Mouse (Mus musculus): Measurements from ENCODE around the gene Pga5.

Pga5 gene

DNA sequence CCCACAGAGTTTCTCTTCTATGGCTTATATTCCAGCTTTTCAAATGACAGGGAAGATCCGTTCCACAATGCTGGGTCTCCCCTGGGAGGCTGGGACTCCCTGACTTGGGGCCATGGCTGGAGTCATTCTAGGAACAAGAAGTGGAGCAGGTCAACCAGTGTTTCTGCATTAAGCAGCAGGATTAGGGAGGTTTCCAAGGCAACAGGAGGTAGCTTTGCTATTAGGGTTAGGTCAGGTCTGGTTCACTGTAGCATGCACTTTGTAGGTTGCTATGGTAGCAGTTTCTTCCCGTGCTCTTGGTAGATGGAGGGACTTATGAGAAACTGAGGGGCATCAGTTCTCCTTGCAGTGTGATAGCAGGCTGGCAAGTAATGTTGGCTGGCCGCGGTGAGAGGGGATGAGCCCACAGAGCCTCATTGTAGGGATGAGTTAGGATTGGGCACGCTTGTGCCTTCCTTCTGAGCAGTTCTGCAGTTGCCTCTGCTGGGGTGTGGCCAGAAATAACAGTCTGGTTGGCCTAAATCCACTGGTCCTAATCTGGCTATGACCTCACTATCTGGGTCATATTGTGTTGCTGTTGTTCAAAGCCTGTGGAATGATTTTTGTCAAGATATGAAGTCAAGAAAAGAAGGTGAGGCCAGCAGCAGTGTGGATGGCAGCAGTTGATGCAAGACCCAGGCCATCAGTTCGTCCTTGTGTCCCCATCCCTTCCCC lies 23.3 kb upstream of the Pga5 start:
- DNase-seq: no peak

DNA sequence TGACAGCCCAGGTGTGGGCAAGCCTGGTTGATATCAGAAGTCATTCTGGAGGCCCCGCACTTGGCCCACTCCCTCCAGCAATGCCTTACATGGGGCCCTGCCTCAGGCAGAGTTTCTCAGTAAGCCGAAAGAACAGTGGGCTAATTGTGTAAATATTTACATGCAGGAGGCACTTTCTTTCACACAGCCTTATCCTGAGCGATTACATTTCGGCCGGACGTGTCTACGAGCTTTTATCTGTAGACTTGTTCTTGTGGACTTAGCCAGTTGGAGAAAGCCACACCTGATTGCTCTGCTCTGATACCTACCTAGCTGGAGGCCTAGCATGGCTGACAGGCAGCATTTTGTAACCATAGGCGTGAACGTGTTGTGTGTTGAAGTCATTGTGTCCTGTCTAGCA lies 22.0 kb upstream of the Pga5 start:
- no peak for DNase-seq

DNA sequence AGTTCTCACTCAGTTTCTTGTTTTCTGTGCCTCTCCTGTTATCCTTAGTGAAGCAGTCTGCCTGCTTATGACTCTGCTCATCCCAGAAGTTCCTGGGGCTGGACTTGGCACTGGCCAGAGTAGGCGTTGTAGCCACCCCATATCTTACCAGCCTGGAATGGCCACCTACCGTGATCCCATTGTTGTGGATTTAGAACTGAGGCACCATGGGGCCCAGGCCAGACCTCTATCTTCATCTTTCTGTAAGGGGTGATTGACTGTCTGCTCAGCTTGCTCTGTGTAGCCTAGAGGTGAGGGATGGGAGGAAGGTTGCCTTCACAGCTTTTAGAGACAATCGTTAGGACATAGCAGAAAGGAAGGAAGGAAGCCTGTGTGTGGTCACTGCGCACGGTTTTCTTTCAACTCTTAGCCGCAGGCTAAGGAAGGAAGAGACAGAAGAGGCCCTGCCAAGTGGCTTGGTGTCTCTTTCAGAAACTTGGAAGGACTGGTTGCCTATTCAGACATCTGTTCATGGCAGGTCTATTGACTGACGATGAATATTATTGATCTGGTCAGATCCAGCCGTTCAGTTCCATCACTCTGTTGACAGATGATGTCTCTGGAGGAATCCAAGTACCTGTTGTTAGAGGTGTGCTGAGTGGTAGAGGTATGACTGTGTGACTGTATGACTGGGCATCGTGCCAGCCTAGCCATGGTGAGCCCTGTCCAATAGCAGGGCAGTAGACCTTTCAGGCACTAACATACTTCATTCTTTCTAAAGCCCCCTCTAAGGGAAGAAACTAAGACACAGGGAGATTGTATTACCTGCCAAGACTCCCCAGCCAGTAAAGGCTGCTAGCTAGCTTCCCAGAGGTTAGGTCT lies 20.5 kb upstream of the Pga5 start:
- no peak for DNase-seq

DNA sequence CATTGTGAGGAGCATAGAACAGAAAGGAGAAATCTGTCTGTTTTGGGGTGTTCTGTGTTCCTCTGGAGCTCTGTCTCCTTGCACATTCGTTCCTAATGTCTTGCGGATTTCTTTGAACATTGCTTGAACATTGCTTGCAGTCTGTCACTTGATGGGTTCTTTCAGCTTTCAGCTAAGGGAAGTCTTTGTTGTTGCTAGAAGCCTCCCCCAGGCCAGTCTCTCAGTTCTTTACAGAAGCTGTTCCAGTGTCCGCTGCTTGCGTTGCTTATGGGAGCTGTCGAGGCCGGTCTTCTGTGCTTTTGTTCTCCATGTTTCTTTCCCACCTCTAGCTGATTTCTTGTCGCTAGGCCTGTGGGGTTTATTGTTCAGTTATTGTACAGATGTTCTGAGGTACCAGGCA lies 17.9 kb upstream of the Pga5 start:
- no peak for DNase-seq

DNA sequence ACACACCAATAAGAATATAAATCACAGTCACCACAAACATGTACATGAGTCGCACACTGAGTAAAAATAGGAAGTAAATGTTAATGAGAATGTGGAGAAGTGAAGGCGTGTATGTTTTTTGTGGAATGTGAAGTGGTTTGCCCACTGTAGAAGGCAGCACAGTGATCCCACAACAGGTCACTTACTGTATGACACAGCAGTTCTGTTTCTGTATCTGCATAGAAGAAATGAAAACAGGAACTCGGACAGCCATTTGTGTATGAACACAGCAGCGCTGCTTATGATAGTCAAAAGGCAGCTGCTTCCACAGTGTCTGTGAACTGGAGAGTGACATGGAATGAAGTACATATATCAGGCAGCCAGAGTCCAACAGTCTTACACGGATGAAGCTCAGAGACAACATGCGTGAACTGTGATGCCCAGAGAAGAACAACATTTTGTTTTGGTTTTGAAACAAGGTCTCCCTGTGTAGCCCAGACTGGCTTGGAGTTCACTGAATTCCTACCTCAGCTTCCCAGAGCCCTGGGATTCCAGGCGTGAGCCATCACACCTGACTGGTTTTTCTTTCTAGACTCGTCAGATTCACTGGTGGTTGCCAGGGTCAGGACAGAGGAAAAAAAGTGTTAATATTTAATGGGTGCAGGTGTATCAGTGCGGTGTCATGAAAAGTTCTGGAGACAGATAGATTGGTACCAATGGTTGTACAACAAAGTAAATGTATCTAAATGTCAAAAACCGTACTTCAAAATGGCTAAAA lies 16.2 kb upstream of the Pga5 start:
- DNase-seq: peak; percentile 19 to 20

DNA sequence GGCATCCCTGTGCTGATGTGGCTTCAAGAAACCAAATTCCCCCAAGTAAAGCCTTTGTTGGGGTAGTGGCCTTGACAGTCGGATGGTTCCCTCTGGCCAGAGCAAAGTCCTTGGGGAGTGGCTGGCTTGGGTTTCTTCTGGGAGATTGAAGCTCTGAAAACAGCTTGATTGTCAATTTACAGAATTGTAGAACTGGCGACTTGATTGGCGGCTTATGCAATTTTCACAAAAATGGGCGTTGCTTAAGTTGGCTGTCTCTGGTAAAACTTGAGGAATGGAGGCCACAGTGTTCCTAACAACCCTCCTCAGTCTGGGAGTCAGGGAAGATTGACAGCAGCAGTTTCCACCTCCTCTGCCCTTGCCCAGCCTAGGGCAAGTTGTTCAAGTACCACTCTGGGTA lies 14.5 kb upstream of the Pga5 start:
- DNase-seq: no peak

DNA sequence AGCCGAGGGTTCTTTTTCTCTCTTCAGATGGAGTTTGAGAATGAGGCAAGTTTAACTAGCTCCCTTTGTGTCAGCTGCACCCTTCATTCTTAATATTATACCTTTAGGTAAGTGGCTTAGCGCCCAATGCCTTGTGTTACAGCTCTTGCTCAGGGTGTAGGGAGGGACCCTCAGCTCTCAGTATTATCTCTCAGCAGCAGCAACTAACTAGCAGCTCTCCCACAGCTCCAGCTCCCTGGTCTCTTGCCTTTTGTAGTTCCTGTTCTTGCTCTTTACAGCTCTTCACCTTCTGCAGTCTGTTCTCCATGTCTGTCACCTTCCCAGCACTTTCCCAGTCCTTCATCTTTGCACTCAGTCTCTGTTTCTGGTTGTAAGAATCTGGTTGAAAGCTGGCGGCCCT lies 13.8 kb upstream of the Pga5 start:
- no peak for DNase-seq

DNA sequence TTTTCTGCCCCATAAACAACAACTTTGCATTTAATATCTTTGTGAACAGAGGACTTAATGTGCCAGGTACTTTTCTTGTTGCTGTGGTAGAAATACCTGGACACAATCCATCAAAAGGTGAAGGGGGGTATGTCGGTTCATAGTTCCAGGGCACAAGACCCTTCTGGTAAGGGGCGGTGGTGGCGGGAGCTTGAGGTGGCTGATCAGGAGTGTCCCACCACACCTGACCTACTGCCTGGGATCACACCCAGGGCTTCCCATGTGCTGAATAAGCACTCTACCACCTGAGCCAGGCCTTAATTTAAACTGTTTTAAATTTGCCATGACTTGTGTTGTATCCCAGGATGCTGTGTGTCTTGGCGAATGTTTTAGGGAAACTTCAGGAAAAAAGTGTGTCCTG lies 13.2 kb upstream of the Pga5 start:
- no peak for DNase-seq

DNA sequence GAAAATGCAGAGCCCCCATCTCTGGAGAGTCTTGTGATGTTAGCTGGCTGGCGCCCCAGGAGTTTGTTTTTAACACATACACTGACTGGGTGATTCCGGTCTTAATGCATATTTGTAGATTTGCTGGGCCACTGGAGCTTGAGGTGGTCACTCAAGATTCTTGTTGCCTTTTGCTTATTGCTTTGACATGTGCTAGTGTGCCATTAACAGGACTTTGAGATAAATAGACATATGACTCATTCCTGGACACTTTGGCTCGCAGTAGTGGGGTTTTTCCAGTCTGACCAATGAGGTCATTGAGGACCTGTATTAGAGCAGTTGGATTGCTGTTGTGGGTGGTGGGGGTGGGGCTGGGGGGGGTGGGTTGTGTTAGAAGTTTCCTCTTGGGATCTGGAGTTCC lies 12.5 kb upstream of the Pga5 start:
- no peak for DNase-seq

DNA sequence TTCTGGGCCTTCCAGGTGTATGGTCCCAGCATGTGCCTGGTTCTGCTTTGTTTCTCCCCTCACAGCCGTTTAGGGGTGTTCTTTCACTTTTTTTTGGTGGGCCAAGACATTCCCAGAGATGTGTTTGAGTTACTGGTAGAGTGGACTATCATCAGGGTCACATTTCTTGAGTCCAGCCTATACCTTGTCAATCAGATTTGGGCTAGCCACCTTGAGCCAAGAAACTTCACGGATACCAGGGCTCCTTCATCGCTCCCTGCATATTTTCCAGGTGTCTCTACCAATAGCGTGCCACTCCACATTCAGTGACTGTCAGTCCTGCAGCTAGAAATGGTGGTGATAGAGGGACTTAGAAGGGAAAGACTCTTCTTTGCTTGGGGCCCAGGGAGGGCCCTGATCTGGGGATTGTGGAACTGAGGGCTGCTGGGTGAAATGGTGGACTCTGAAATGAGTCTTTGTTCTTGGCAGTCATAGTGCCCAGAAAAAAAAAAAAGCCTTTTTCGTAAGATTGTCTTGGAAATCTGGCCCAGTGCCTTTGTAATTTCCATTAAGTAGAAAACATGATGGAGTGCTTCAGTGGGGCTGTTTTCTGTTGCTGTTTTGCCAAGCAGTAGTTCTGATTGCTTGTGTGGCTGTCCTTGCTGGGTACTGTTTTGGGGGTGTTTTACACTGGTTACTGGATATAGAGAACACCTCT lies 11.7 kb upstream of the Pga5 start:
- DNase-seq: no peak

DNA sequence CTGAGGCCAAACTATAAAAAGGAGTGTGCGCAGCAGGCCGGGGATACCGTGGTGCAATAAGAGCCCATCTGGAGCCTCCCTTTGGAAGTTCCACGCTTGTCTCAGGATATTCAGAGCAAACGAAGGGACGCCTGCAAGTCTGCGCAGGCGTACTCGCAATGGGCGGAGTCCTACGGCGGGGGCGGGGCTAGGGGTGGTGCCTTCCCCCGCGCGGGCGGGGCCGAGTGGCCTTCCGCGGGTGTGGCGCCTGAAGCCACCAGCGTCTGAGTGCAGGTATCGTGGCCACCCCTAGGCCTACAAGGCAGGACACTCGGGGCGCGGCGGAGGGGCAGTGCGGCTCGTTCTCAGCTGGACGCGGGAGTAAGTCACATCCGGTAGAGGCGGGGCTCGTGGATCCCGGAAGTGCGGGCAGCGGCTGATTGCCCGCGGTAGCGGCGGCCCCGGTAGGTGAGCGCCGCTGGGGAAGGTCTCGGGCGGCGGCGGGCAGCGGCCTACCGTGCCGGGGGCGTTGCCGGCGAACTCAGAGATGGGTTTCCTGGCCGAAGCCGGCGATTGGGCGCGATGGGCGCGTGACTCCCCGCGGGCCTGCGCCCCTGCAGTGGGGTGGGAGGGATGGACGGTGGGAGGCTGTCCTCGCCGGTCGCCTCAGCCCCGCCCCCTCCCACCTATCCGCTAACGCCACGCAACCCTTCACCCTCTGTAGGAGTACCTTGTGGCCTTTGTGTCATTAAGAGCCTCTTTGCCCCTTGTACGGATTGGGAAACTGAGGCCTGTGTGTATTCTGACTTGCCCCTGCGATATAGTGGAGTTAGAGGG lies 10.9 kb upstream of the Pga5 start, which contains the start of gene Vps37c:
TSS of gene Vps37c (plus strand) at position 199 of the 816 bp plus-strand sequence.
- peak; percentile 97 to 98 for DNase-seq

DNA sequence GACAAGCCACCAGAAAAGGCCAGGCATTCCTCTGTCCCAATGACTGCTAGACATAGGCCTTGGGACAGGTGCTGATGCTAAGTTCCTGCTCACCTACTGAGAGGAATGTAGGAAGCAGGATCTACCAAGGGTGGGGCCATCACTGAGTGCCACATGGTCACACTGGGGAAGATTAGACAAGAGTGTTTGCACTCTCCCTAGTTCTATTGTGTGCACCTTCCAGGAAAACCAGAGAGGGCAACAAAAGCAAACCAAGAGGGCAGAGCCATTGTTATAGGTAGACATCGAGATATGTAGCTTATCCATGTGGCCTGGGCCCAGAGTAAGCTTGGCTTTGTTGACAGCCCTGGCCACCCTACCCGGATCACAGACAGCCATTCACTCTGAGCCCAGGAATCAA lies 7.9 kb upstream of the Pga5 start:
- DNase-seq: no peak

DNA sequence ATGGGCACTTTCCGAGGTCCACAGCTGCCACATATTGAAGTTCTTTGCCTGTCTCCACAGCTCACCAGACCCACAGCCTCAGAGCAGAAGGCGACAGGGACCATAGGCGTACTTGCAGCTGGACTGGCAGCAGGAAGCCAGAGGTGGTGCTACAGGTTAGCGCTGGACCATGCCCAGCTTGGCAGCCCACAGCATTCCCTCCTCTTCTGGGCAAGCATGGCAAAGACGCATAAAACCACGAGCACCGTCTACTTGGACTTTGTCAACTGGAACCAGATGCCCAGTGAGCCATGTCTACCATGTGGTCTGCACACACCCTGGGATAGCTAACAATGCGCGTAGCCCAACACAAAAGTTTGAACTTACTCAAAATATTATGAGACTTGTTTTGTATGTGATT lies 7.2 kb upstream of the Pga5 start:
- DNase-seq: no peak

DNA sequence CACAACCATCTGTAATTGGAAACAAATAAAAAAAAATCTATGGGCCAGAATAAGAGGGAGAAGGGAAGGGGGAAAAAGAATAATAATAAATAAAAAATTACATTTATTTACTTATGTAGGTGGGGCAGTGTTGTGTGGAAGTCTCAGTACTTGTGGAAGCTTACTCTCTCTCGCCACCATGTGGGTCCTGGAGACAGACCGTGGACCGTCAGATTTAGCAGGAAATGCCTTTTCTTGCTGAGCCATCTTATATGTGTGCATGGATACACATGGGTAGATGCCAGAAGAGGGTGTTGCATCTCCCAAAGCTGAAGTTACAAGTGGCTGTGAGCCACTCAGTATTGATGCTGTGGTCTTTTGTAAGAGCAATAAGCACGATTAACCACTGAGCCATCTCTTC lies 3.7 kb upstream of the Pga5 start:
- DNase-seq: no peak

DNA sequence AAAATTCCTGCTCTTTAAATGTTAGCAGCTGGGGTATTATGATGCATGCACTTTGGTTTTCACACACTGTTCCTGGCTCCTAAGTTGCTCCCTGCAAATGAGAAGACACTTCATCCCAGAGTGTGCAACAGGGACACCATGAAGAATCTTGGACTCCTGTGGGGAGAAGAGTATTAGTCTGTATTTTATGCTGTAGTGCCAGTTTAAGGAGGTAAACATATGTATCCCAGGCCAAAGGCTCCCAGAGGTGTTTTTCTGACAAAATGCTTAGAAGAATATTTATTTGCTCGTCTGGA lies 849 bp upstream of the Pga5 start:
- DNase-seq: no peak

DNA sequence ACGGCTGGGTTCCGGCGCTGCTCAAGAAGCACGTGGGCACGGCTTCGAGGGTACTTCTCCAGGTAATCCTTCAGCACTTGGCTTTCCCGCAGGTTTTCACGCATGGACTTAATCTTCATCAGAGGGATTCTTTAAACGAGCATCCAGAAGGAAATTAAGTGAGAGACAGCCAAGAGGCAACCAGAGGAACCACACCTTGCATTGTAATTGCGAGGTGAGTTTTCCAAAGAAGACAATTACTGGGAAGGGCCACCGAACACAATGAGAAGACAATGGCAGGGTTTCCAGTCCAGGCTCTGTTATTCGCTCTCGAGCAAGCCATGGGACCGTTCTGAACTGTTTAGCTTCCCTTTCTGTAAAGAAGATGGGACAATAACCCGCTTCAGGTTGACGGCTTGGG lies 1.2 kb downstream of the Pga5 start:
- no peak for DNase-seq

DNA sequence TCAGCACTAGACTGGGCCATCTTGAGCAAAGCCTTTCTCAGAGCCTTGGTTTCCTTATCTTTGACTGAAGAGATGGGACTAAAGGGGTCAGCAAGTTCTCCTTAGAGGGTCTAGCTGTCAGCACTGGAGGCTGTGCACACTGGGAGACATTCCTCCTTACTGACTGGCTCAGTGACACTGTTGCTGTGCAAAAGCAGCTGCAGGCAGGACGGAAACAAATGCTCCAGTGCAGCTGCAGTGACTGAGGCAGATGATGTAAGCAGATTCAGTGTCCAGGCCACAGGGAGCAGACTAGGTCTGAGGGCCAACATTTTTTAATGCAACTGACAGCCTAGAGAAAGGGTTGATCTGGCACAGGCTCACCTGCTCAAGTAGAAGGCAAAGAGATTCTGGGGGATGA lies 4.6 kb downstream of the Pga5 start:
- DNase-seq: no peak

DNA sequence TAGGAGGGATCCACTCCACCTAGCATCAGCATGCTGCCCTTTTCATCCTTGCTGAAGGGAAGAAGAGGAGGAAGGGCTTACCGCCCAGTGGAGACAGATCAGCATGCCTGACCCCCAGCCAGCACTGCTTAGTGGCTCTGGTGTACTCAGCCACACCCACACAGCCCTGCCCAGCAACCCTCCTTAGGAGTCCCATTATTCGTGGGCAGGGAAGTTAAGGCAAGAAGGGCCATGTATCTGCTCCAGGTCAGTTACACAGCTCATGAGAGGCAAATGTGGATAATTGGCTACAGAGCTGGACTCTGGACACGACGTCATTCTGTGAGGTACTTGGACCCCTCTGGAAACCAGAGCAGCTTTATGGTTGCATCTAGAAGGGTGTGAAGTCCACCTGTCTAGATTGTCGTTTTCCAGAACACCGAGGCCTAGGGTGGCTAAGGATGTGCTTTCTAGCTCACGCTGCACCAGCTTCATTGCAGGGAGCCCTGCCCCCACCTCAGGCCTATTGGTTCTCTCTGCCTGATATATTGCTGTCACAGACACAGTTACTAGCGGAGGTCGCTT lies 5.9 kb downstream of the Pga5 start:
- DNase-seq: no peak

DNA sequence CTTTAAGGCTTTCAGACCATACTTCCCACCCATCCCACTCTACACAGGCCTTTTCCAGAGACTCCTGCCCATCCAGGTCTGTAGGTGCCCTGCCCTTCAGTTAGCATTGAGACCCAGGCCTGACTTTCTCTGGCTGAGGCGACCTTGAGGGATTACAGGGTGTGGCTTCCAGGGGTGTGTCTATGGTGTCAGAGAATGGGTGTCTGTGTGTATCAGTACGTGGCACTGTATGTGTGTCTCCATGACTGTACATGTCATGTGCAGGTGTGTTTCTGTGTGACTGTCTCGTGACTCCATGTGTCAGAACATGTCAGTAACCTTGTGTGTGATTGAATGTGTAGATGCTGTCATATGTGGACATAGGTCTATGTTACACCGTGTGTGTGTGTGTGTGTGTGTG lies 6.6 kb downstream of the Pga5 start:
- DNase-seq: no peak

DNA sequence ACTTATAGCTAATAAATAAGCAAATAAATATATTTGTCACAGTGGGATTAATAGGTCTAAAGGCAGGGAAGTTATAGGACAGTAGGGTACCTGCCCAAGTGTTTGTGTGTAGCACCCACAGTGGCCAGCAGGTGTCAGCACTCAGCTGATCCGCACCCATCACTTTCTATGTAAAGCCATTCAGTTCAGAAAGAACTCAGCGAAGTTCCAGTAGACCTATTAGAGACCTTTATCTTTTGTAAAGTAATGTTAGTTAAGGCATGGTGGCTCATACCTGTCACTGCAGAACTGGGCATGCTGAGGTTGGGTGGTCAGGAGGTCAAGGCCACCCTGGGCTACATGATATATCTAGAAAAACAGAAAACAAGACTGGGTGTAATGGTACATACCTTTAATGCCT lies 12.4 kb downstream of the Pga5 start:
- peak; percentile 76 for DNase-seq

DNA sequence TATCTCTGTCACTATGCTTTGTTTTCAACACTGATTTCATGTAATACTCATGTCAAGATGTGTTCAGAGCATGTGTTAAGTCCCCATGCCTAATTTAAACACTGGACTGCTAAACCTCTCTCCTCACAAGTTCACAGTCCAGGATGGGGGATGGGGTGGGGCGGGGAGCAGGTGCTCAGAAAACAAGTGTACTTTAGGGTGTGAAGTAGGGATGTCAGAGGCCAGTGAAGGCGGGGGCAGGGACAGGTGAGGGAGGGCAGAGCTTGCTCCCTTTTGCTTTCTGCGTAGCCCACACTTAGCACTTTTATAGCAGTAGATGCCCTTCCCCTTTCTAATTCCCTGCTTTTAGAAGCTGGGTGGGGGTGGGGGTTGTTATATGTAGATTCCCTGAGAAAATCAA lies 12.8 kb downstream of the Pga5 start:
- no peak for DNase-seq

DNA sequence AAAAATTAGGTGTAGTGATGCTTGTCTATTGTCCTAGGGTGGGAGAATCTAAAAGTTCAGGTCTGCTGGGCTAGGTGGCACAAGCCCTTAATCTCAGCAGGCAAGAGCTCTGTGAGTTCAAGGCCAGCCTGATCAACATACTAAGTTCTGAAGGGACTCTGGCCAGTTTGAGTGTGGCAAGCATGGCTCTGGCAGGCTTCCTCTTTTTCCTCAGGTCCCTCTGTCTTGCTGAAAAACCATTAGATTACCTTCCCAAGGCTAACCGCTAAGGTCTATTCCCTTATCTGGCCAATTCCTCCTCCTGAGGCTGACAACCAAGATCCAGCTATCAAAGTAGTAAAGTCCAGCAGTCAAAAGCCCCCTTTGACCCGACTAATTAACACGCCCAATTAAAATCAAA lies 15.2 kb downstream of the Pga5 start:
- DNase-seq: no peak
